Mouse (Mus musculus) midbrain, embryonic 11.5 days (tissue): ENCODE measurements around the gene Wwc2. TPM values are rescaled to one million over a fixed set of nuclear protein-coding genes. Genes with fewer than 3 reads are reported as not detected.

ENCODE experiments used
- ATAC-seq: fragments of 200-750 bp; cut with Nextera tagmentation; 2 replicates; pipeline ENCODE4 v1.8.0; 2017; ENCODE audit warnings: moderate TSS enrichment, moderate library complexity; ENCODE audit not compliant: low FRiP score
- DNase-seq: peaks from one replicate; pipeline ENCODE4 v3.0.0; 2015; ENCODE audit warnings: low spot score; ENCODE audit errors: missing footprints
- H3K27ac ChIP-seq: fragments of 300-500 bp; sonication (generic); 2 replicates; pipeline ENCODE4 v1.5.1; 2014; ENCODE audit warnings: low read depth, low read length
- H3K27me3 ChIP-seq: fragments of 300-500 bp; sonication (generic); 2 replicates; pipeline ENCODE4 v1.6.1; 2014; ENCODE audit warnings: mild to moderate bottlenecking, low read length, moderate library complexity, mixed read lengths; ENCODE audit not compliant: control insufficient read depth, insufficient read depth
- H3K36me3 ChIP-seq: fragments of 300-500 bp; sonication (generic); 2 replicates; pipeline ENCODE4 v1.6.1; 2014; ENCODE audit warnings: mild to moderate bottlenecking, low read length, moderate library complexity, mixed read lengths; ENCODE audit not compliant: control insufficient read depth, insufficient read depth
- H3K4me1 ChIP-seq: fragments of 300-500 bp; sonication (generic); 2 replicates; pipeline ENCODE4 v1.6.1; 2014; ENCODE audit warnings: low read length; ENCODE audit not compliant: control insufficient read depth, insufficient read depth
- H3K4me2 ChIP-seq: fragments of 300-500 bp; sonication (generic); 2 replicates; pipeline ENCODE4 v1.6.1; 2014; ENCODE audit warnings: mild to moderate bottlenecking, moderate library complexity
- H3K4me3 ChIP-seq: fragments of 300-500 bp; sonication (generic); 2 replicates; pipeline ENCODE4 v1.5.1; 2014; ENCODE audit warnings: low read depth, low read length
- H3K9ac ChIP-seq: fragments of 300-500 bp; sonication (generic); 2 replicates; pipeline ENCODE4 v1.6.1; 2014; ENCODE audit warnings: low read length
- H3K9me3 ChIP-seq: fragments of 300-500 bp; sonication (generic); 2 replicates; pipeline ENCODE4 v1.6.1; 2016; ENCODE audit warnings: low read length; ENCODE audit not compliant: control insufficient read depth
- WGBS: fragments of 180-500 bp; shearing (Covaris S2); extraction: QIAGEN DNeasy Blood & Tissue Kit; methylation state at CpG from one replicate; pipeline ENCODE4 v1.1.7; 2014; 5-methylcytosine and 5-hydroxymethylcytosine counted together
- polyA plus RNA-seq: library from polyadenylated mRNA; unstranded; fragments of >200 nt; fragmentation: Nextera tagmentation; extraction: Ambion mirVana; gene quantifications from 2 replicates; pipeline ENCODE4 v1.2.1, GENCODE M21; 2014

Wwc2 gene
- polyA plus RNA-seq, 1 experiment from 2014 or later = 6.2 TPM

DNA sequence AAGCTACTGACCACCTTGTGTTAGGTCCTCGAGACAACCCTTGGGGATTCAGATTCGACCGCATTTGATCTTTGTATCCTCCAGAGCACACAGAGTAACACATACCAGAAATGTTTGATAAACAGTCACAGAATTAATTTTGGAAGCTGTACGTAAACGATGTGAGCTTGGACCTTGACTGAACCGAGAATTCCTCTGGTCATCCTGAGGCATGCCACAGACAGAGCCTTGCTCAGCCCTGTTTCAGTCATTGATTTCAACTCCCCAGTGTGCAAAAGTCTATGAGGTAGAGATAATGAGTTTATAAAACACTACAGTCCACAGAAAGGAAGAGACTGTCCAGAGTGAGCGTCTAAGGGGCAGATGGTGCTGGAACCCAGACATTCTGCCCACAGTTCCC lies 51.5 kb downstream of the Wwc2 start:
- Histone ChIP-seq H3K4me1 (no peaks in the 10 kb centered on the region), H3K9me3 (no peaks in the 10 kb centered on the region), H3K27ac (no peak overlapping the region), H3K9ac (no peak overlapping the region), H3K4me2 (no peak overlapping the region), H3K27me3 (no peaks in the 10 kb centered on the region), H3K4me3 (no peak overlapping the region), H3K36me3 (no peaks in the 10 kb centered on the region)
- peak; percentile 57 for DNase-seq
- WGBS = 83% methylated on average over 7 of the region's 7 CpGs
- ATAC-seq = no peak

- Histone ChIP-seq H3K27me3 (no peaks in the 10 kb centered on the region), H3K4me1 (peaks cover 10% of the 10 kb centered on the region), H3K9ac (no peak overlapping the region), H3K27ac (no peak overlapping the region), H3K36me3 (no peaks in the 10 kb centered on the region), H3K4me3 (no peak overlapping the region), H3K9me3 (no peaks in the 10 kb centered on the region), H3K4me2 (no peak overlapping the region)
- peak; percentile 14 for DNase-seq
- ATAC-seq = no peak
- 86% methylated on average over 9 of the region's 9 CpGs for WGBS
These were observed 54.3 kb downstream of the Wwc2 start for GRCm38 (mm10) chr8:47936386-47936785.

- Histone ChIP-seq H3K36me3 (no peaks in the 10 kb centered on the region), H3K27me3 (no peaks in the 10 kb centered on the region), H3K27ac (no peak overlapping the region), H3K4me2 (no peak overlapping the region), H3K4me1 (peaks cover 10% of the 10 kb centered on the region), H3K9ac (no peak overlapping the region), H3K4me3 (no peak overlapping the region), H3K9me3 (no peaks in the 10 kb centered on the region)
- 87% methylated on average over 5 of the region's 5 CpGs for WGBS
- DNase-seq (peak; percentile 74), ATAC-seq (no peak)
These were observed 55.3 kb downstream of the Wwc2 start for GRCm38 (mm10) chr8:47935461-47935860.

GRCm38 (mm10) chr8:47933087-47933486 lies 57.6 kb downstream of the Wwc2 start:
- Histone ChIP-seq H3K4me2 (no peak overlapping the region), H3K36me3 (no peaks in the 10 kb centered on the region), H3K4me3 (no peak overlapping the region), H3K9ac (no peak overlapping the region), H3K4me1 (peaks cover 10% of the 10 kb centered on the region), H3K27ac (no peak overlapping the region), H3K27me3 (no peaks in the 10 kb centered on the region), H3K9me3 (no peaks in the 10 kb centered on the region)
- no peak for ATAC-seq
- WGBS = 89% methylated on average over 3 of the region's 3 CpGs
- peak; percentile 64 for DNase-seq

GRCm38 (mm10) chr8:47932028-47932790 lies 58.5 kb downstream of the Wwc2 start:
- Histone ChIP-seq H3K27ac (no peak overlapping the region), H3K9me3 (no peaks in the 10 kb centered on the region), H3K27me3 (no peaks in the 10 kb centered on the region), H3K36me3 (no peaks in the 10 kb centered on the region), H3K9ac (no peak overlapping the region), H3K4me3 (no peak overlapping the region), H3K4me2 (no peak overlapping the region), H3K4me1 (peaks cover 10% of the 10 kb centered on the region)
- DNase-seq (peak; percentile 82), ATAC-seq (peak; percentile 68; the same call in 1 of the 2 replicates)
- 57% methylated on average over 16 of the region's 16 CpGs for WGBS

DNA sequence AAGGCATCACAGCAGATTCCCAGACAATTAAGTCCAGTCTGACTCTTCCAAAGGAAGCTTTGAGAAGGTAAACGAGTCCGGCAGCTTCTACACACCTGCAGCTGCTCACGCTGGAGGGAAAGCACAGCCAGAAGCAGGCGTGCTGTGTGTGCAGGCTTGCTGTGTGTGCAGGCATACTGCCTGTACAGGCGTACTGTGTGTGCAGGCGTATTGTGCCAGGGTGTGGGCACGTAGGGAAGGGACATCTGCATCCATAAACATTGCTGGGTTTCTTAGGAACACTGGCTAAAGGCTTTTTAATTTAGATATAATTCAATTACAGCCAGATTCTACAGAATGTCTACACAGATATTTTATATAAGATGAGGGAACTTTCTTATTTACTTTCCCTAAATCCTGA lies 59.4 kb downstream of the Wwc2 start:
- Histone ChIP-seq H3K4me2 (no peak overlapping the region), H3K27ac (no peak overlapping the region), H3K4me1 (peaks cover 10% of the 10 kb centered on the region), H3K36me3 (no peaks in the 10 kb centered on the region), H3K9ac (no peak overlapping the region), H3K4me3 (no peak overlapping the region), H3K9me3 (no peaks in the 10 kb centered on the region), H3K27me3 (no peaks in the 10 kb centered on the region)
- WGBS = 92% methylated on average over 7 of the region's 7 CpGs
- DNase-seq = peak; percentile 80
- no peak for ATAC-seq

- WGBS = 95% methylated on average over 12 of the region's 12 CpGs
- ATAC-seq = no peak
These were observed 61.1 kb downstream of the Wwc2 start for GRCm38 (mm10) chr8:47929615-47930014.

GRCm38 (mm10) chr8:47928604-47929185 lies 62.0 kb downstream of the Wwc2 start:
- WGBS = 94% methylated on average over 12 of the region's 12 CpGs
- peaks cover 6% of the 10 kb centered on the region for H3K4me1 ChIP-seq
- H3K9ac ChIP-seq = no peak overlapping the region
- no peaks in the 10 kb centered on the region for H3K27me3 ChIP-seq
- ATAC-seq (no peak), DNase-seq (no peak)
- H3K27ac ChIP-seq = no peak overlapping the region
- no peak overlapping the region for H3K4me2 ChIP-seq
- no peak overlapping the region for H3K4me3 ChIP-seq
- H3K9me3 ChIP-seq = no peaks in the 10 kb centered on the region
- H3K36me3 ChIP-seq = no peaks in the 10 kb centered on the region

More at GRCm38 (mm10) chr8:47929615-47930014, 61.1 kb downstream of the Wwc2 start:
- DNase-seq = no peak
- Histone ChIP-seq H3K27me3 (no peaks in the 10 kb centered on the region), H3K4me3 (no peak overlapping the region), H3K9ac (no peak overlapping the region), H3K4me1 (peaks cover 10% of the 10 kb centered on the region), H3K27ac (no peak overlapping the region), H3K36me3 (no peaks in the 10 kb centered on the region), H3K9me3 (no peaks in the 10 kb centered on the region), H3K4me2 (no peak overlapping the region)

GRCm38 (mm10) chr8:47924921-47925320 lies 65.8 kb downstream of the Wwc2 start:
- no peak for ATAC-seq
- Histone ChIP-seq H3K27me3 (no peaks in the 10 kb centered on the region), H3K27ac (no peak overlapping the region), H3K36me3 (no peaks in the 10 kb centered on the region), H3K4me3 (no peak overlapping the region), H3K9me3 (no peaks in the 10 kb centered on the region), H3K4me1 (no peaks in the 10 kb centered on the region), H3K4me2 (no peak overlapping the region), H3K9ac (no peak overlapping the region)
- 87% methylated on average over 6 of the region's 6 CpGs for whole genome bisulfite sequencing
- DNase-seq = no peak
